Mouse (Mus musculus) lung, postnatal 0 days (tissue): ENCODE data around the gene Homer2.

Experiments
- CTCF ChIP-seq: IDR thresholded peaks from 2 replicates; pipeline ENCODE4 v1.5.1; 2016; ENCODE audit warnings: antibody characterized with exemption, mild to moderate bottlenecking
- EP300 ChIP-seq: IDR thresholded peaks from 2 replicates; pipeline ENCODE4 v1.6.1; 2016; ENCODE audit warnings: antibody characterized with exemption, mild to moderate bottlenecking, control low read depth

- TF ChIP-seq CTCF = peak; percentile 62
- TF ChIP-seq EP300 = no peak
These were observed 97.2 kb downstream of the Homer2 start for GRCm38 (mm10) chr7:81610125-81610524.
